Mouse (Mus musculus): ENCODE measurements around the gene Olfr1257. TPM values are rescaled to one million over a fixed set of nuclear protein-coding genes. Genes with fewer than 3 reads are reported as not detected.
"Not testable (repeated sequence)": the region's sequence is repeated elsewhere in the genome, so short reads cannot be mapped to it uniquely, and the experiment has no call there.

Olfr1257 gene
- not detected in 2 replicates for total RNA-seq (2014; rRNA removed)
- not detected in 2 replicates for polyA plus RNA-seq (2015; fragmentation: Nextera tagmentation; extraction: Ambion mirVana)

GRCm38 (mm10) chr2:89878137-89878536 lies at the start of gene Olfr1257:
Gene Olfr1257, plus strand, starts transcription at chr2:89878437.
- TF ChIP-seq CTCF (IDR thresholded peaks at IDR 0.05; ENCODE audit: low read depth), result no peak
- Histone ChIP-seq H3K4me2 (ENCODE audit: low read depth) (no peak within 1 kb of the TSS), H3K9ac (no peak within 1 kb of the TSS), H3K27me3 (ENCODE audit: insufficient read depth, low read length) (no peaks in the 10 kb centered on the region), H3K4me3 (ENCODE audit: low read depth, low read length) (no peak within 1 kb of the TSS), H3K9me3 (ENCODE audit: low read length) (no peaks in the 10 kb centered on the region), H3K36me3 (ENCODE audit: insufficient read depth) (no peaks in the 10 kb centered on the region), H3K4me1 (ENCODE audit: insufficient read depth) (no peaks in the 10 kb centered on the region), H3K27ac (ENCODE audit: low read depth, low read length) (no peak within 1 kb of the TSS)
- 92% methylated on average over 1 of the region's 1 CpGs for WGBS
- DNase-seq, result no peak
- ATAC-seq, result no peak

- Histone ChIP-seq H3K4me2 (ENCODE audit: low read depth) (no peak within 1 kb of the TSS), H3K27ac (ENCODE audit: low read depth, low read length) (no peak within 1 kb of the TSS), H3K27me3 (ENCODE audit: insufficient read depth, low read length) (no peaks in the 10 kb centered on the region), H3K4me3 (ENCODE audit: low read depth, low read length) (no peak within 1 kb of the TSS), H3K4me1 (ENCODE audit: insufficient read depth) (no peaks in the 10 kb centered on the region), H3K9me3 (ENCODE audit: low read length) (no peaks in the 10 kb centered on the region), H3K36me3 (ENCODE audit: insufficient read depth) (no peaks in the 10 kb centered on the region), H3K9ac (no peak within 1 kb of the TSS)
- 54% methylated on average over 2 of the region's 2 CpGs for WGBS
- DNase-seq, result no peak
- no peak for TF ChIP-seq CTCF (IDR thresholded peaks at IDR 0.05; ENCODE audit: low read depth)
- no peak for ATAC-seq
These were observed 36.8 kb upstream of the Olfr1257 start, which contains the start of gene Olfr1256 for GRCm38 (mm10) chr2:89841455-89841854. Gene Olfr1256, minus strand, starts transcription at chr2:89841555.

GRCm38 (mm10) chr2:89848105-89848504 lies 30.1 kb upstream of the Olfr1257 start, which contains the start of gene Olfr48:
Gene Olfr48, minus strand, starts transcription at chr2:89848205.
- Histone ChIP-seq H3K27ac (ENCODE audit: low read depth, low read length) (no peak within 1 kb of the TSS), H3K27me3 (ENCODE audit: insufficient read depth, low read length) (no peaks in the 10 kb centered on the region), H3K4me2 (ENCODE audit: low read depth) (no peak within 1 kb of the TSS), H3K36me3 (ENCODE audit: insufficient read depth) (no peaks in the 10 kb centered on the region), H3K4me3 (ENCODE audit: low read depth, low read length) (no peak within 1 kb of the TSS), H3K4me1 (ENCODE audit: insufficient read depth) (no peaks in the 10 kb centered on the region), H3K9ac (no peak within 1 kb of the TSS), H3K9me3 (ENCODE audit: low read length) (no peaks in the 10 kb centered on the region)
- TF ChIP-seq CTCF (IDR thresholded peaks at IDR 0.05; ENCODE audit: low read depth), result no peak
- no peak for DNase-seq
- ATAC-seq, result no peak
- 86% methylated on average over 5 of the region's 5 CpGs for WGBS

- Histone ChIP-seq H3K36me3 (ENCODE audit: insufficient read depth) (no peaks in the 10 kb centered on the region), H3K9ac (no peak overlapping the region), H3K4me2 (ENCODE audit: low read depth) (no peak overlapping the region), H3K27me3 (ENCODE audit: insufficient read depth, low read length) (no peaks in the 10 kb centered on the region), H3K9me3 (ENCODE audit: low read length) (no peaks in the 10 kb centered on the region), H3K27ac (ENCODE audit: low read depth, low read length) (no peak overlapping the region), H3K4me1 (ENCODE audit: insufficient read depth) (no peaks in the 10 kb centered on the region), H3K4me3 (ENCODE audit: low read depth, low read length) (no peak overlapping the region)
- WGBS, result 96% methylated on average over 1 of the region's 1 CpGs
- TF ChIP-seq CTCF (IDR thresholded peaks at IDR 0.05; ENCODE audit: low read depth), result no peak
- ATAC-seq (no peak), DNase-seq (no peak)
These were observed 29.0 kb upstream of the Olfr1257 start for GRCm38 (mm10) chr2:89849230-89849629.

- not testable (repeated sequence) for H3K27ac ChIP-seq (ENCODE audit: low read depth, low read length); H3K36me3 ChIP-seq (ENCODE audit: insufficient read depth); H3K4me3 ChIP-seq (ENCODE audit: low read depth, low read length)
These were observed 34.4 kb downstream of the Olfr1257 start for GRCm38 (mm10) chr2:89912616-89913015.

GRCm38 (mm10) chr2:89927009-89927408 lies 48.8 kb downstream of the Olfr1257 start, which contains the start of gene Olfr1258:
Gene Olfr1258, plus strand, starts transcription at chr2:89927309.
- H3K27ac ChIP-seq (ENCODE audit: low read depth, low read length), result no peak within 1 kb of the TSS
- no peaks in the 10 kb centered on the region for H3K36me3 ChIP-seq (ENCODE audit: insufficient read depth)
- no peaks in the 10 kb centered on the region for H3K4me1 ChIP-seq (ENCODE audit: insufficient read depth)
- H3K27me3 ChIP-seq (ENCODE audit: insufficient read depth, low read length), result no peaks in the 10 kb centered on the region
- no peak for TF ChIP-seq CTCF (IDR thresholded peaks at IDR 0.05; ENCODE audit: low read depth)
- H3K9me3 ChIP-seq (ENCODE audit: low read length), result no peaks in the 10 kb centered on the region
- no peak for DNase-seq
- no peak within 1 kb of the TSS for H3K9ac ChIP-seq
- ATAC-seq, result no peak
- no peak within 1 kb of the TSS for H3K4me2 ChIP-seq (ENCODE audit: low read depth)
- no peak within 1 kb of the TSS for H3K4me3 ChIP-seq (ENCODE audit: low read depth, low read length)

More at GRCm38 (mm10) chr2:89912616-89913015, 34.4 kb downstream of the Olfr1257 start:
- not testable (repeated sequence) for H3K9me3 ChIP-seq (ENCODE audit: low read length); H3K9ac ChIP-seq; H3K4me1 ChIP-seq (ENCODE audit: insufficient read depth); H3K27me3 ChIP-seq (ENCODE audit: insufficient read depth, low read length); DNase-seq; ATAC-seq; H3K4me2 ChIP-seq (ENCODE audit: low read depth)
- 93% methylated on average over 9 of the region's 9 CpGs for WGBS

Other genes with a start within 250 kb of the Olfr1257 start
- gene Olfr1249, start 243.5 kb upstream of the Olfr1257 start, total RNA-seq (2014; rRNA removed), result not detected in 2 replicates
- gene Olfr1249, start 243.5 kb upstream of the Olfr1257 start, polyA plus RNA-seq (2015; fragmentation: Nextera tagmentation; extraction: Ambion mirVana), result not detected in 2 replicates
- not detected in 2 replicates for gene Olfr1250, start 217.0 kb upstream of the Olfr1257 start, total RNA-seq (2014; rRNA removed)
- gene Olfr1250, start 217.0 kb upstream of the Olfr1257 start, polyA plus RNA-seq (2015; fragmentation: Nextera tagmentation; extraction: Ambion mirVana), result not detected in 2 replicates
- gene Olfr1251, start 206.5 kb upstream of the Olfr1257 start, total RNA-seq (2014; rRNA removed), result not detected in 2 replicates
- gene Olfr1251, start 206.5 kb upstream of the Olfr1257 start, polyA plus RNA-seq (2015; fragmentation: Nextera tagmentation; extraction: Ambion mirVana), result not detected in 2 replicates
- gene Olfr1252, start 153.4 kb upstream of the Olfr1257 start, total RNA-seq (2014; rRNA removed), result not detected in 2 replicates
- not detected in 2 replicates for gene Olfr1252, start 153.4 kb upstream of the Olfr1257 start, polyA plus RNA-seq (2015; fragmentation: Nextera tagmentation; extraction: Ambion mirVana)
- not detected in 2 replicates for gene Olfr1253, start 121.3 kb upstream of the Olfr1257 start, total RNA-seq (2014; rRNA removed)
- not detected in 2 replicates for gene Olfr1253, start 121.3 kb upstream of the Olfr1257 start, polyA plus RNA-seq (2015; fragmentation: Nextera tagmentation; extraction: Ambion mirVana)
- gene Olfr1254, start 84.8 kb upstream of the Olfr1257 start, total RNA-seq (2014; rRNA removed), result not detected in 2 replicates
- gene Olfr1254, start 84.8 kb upstream of the Olfr1257 start, polyA plus RNA-seq (2015; fragmentation: Nextera tagmentation; extraction: Ambion mirVana), result not detected in 2 replicates
- gene Olfr1255, start 66.4 kb upstream of the Olfr1257 start, total RNA-seq (2014; rRNA removed), result not detected in 2 replicates
- gene Olfr1255, start 66.4 kb upstream of the Olfr1257 start, polyA plus RNA-seq (2015; fragmentation: Nextera tagmentation; extraction: Ambion mirVana), result not detected in 2 replicates
- not detected in 2 replicates for gene Olfr1256, start 36.9 kb upstream of the Olfr1257 start, total RNA-seq (2014; rRNA removed)
- not detected in 2 replicates for gene Olfr1256, start 36.9 kb upstream of the Olfr1257 start, polyA plus RNA-seq (2015; fragmentation: Nextera tagmentation; extraction: Ambion mirVana)
- gene Olfr48, start 30.2 kb upstream of the Olfr1257 start, total RNA-seq (2014; rRNA removed), result not detected in 2 replicates
- not detected in 2 replicates for gene Olfr48, start 30.2 kb upstream of the Olfr1257 start, polyA plus RNA-seq (2015; fragmentation: Nextera tagmentation; extraction: Ambion mirVana)
- gene Olfr1258, start 48.9 kb downstream of the Olfr1257 start, total RNA-seq (2014; rRNA removed), result not detected in 2 replicates
- gene Olfr1258, start 48.9 kb downstream of the Olfr1257 start, polyA plus RNA-seq (2015; fragmentation: Nextera tagmentation; extraction: Ambion mirVana), result not detected in 2 replicates
- gene Olfr1259, start 70.2 kb downstream of the Olfr1257 start, total RNA-seq (2014; rRNA removed), result not detected in 2 replicates
- gene Olfr1259, start 70.2 kb downstream of the Olfr1257 start, polyA plus RNA-seq (2015; fragmentation: Nextera tagmentation; extraction: Ambion mirVana), result not detected in 2 replicates
- not detected in 2 replicates for gene Olfr1260, start 95.9 kb downstream of the Olfr1257 start, total RNA-seq (2014; rRNA removed)
- gene Olfr1260, start 95.9 kb downstream of the Olfr1257 start, polyA plus RNA-seq (2015; fragmentation: Nextera tagmentation; extraction: Ambion mirVana), result not detected in 2 replicates
- not detected in 2 replicates for gene Olfr1261, start 112.8 kb downstream of the Olfr1257 start, total RNA-seq (2014; rRNA removed)
- gene Olfr1261, start 112.8 kb downstream of the Olfr1257 start, polyA plus RNA-seq (2015; fragmentation: Nextera tagmentation; extraction: Ambion mirVana), result not detected in 2 replicates
- not detected in 2 replicates for gene Olfr1262, start 121.7 kb downstream of the Olfr1257 start, total RNA-seq (2014; rRNA removed)
- gene Olfr1262, start 121.7 kb downstream of the Olfr1257 start, polyA plus RNA-seq (2015; fragmentation: Nextera tagmentation; extraction: Ambion mirVana), result not detected in 2 replicates
- not detected in 2 replicates for gene Olfr1263, start 133.7 kb downstream of the Olfr1257 start, total RNA-seq (2014; rRNA removed)
- not detected in 2 replicates for gene Olfr1263, start 133.7 kb downstream of the Olfr1257 start, polyA plus RNA-seq (2015; fragmentation: Nextera tagmentation; extraction: Ambion mirVana)
- gene Olfr1264, start 147.1 kb downstream of the Olfr1257 start, total RNA-seq (2014; rRNA removed), result not detected in 2 replicates
- gene Olfr1264, start 147.1 kb downstream of the Olfr1257 start, polyA plus RNA-seq (2015; fragmentation: Nextera tagmentation; extraction: Ambion mirVana), result not detected in 2 replicates
- gene Olfr1265, start 156.9 kb downstream of the Olfr1257 start, total RNA-seq (2014; rRNA removed), result not detected in 2 replicates
- gene Olfr1265, start 156.9 kb downstream of the Olfr1257 start, polyA plus RNA-seq (2015; fragmentation: Nextera tagmentation; extraction: Ambion mirVana), result not detected in 2 replicates
- not detected in 2 replicates for gene Olfr140, start 185.2 kb downstream of the Olfr1257 start, total RNA-seq (2014; rRNA removed)
- gene Olfr140, start 185.2 kb downstream of the Olfr1257 start, polyA plus RNA-seq (2015; fragmentation: Nextera tagmentation; extraction: Ambion mirVana), result not detected in 2 replicates
- not detected in 2 replicates for gene Olfr1269, start 243.0 kb downstream of the Olfr1257 start, total RNA-seq (2014; rRNA removed)
- not detected in 2 replicates for gene Olfr1269, start 243.0 kb downstream of the Olfr1257 start, polyA plus RNA-seq (2015; fragmentation: Nextera tagmentation; extraction: Ambion mirVana)

All from forebrain, postnatal 0 days (tissue).